Mouse (Mus musculus) small intestine, adult 2 months (tissue): ENCODE data around the gene Map2k5. TPM values are rescaled to one million over a fixed set of nuclear protein-coding genes. Genes with fewer than 3 reads are reported as not detected.

Experiments
- H3K27ac ChIP-seq: fragments of 200-500 bp; 2 replicates; pipeline ENCODE4 v1.5.1; 2012; ENCODE audit warnings: low read depth, low read length, control low read depth, inconsistent platforms; ENCODE audit not compliant: insufficient read depth
- H3K27me3 ChIP-seq: fragments of 200-500 bp; 2 replicates; pipeline ENCODE4 v1.6.1; 2012; ENCODE audit warnings: mild to moderate bottlenecking, moderate library complexity, low read length, inconsistent platforms; ENCODE audit not compliant: control insufficient read depth, insufficient read depth
- H3K36me3 ChIP-seq: fragments of 200-500 bp; 2 replicates; pipeline ENCODE4 v1.6.1; 2012; ENCODE audit warnings: mild to moderate bottlenecking, low read length, control low read depth, inconsistent platforms; ENCODE audit not compliant: control insufficient read depth, insufficient read depth
- H3K4me1 ChIP-seq: fragments of 200-500 bp; 2 replicates; pipeline ENCODE4 v1.6.1; 2012; ENCODE audit warnings: low read length, inconsistent platforms, mixed read lengths; ENCODE audit not compliant: control insufficient read depth, insufficient read depth, insufficient read length
- H3K4me3 ChIP-seq: fragments of 200-500 bp; 2 replicates; pipeline ENCODE4 v1.5.1; 2012; ENCODE audit warnings: low read depth, mild to moderate bottlenecking, control low read depth, inconsistent platforms, low read length, moderate library complexity
- CTCF ChIP-seq: fragments of 200-500 bp; IDR thresholded peaks from 2 replicates; pipeline ENCODE4 v1.5.1; 2012; ENCODE audit warnings: low read depth, mild to moderate bottlenecking, control low read depth, inconsistent platforms, low read length, moderate library complexity, mixed read lengths; ENCODE audit not compliant: insufficient replicate concordance, insufficient read length; ENCODE audit errors: extremely low read depth
- POLR2A ChIP-seq: fragments of 200-500 bp; IDR thresholded peaks from 2 replicates; pipeline ENCODE4 v1.6.1; 2012; ENCODE audit warnings: low read depth, mild to moderate bottlenecking, control low read depth, inconsistent platforms, low read length, moderate library complexity
- WGBS: fragments of 180-500 bp; shearing (Covaris S2); methylation state at CpG from one replicate; pipeline ENCODE4 v1.1.7; 2018; 5-methylcytosine and 5-hydroxymethylcytosine counted together
- polyA plus RNA-seq: library from polyadenylated mRNA; depleted of rRNA; stranded (reverse); fragments of >200 nt; gene quantifications from 2 replicates; pipeline ENCODE4 v1.2.3, GENCODE M21; 2012

Map2k5 gene
- polyA plus RNA-seq, 1 experiment = 26.7 TPM

DNA sequence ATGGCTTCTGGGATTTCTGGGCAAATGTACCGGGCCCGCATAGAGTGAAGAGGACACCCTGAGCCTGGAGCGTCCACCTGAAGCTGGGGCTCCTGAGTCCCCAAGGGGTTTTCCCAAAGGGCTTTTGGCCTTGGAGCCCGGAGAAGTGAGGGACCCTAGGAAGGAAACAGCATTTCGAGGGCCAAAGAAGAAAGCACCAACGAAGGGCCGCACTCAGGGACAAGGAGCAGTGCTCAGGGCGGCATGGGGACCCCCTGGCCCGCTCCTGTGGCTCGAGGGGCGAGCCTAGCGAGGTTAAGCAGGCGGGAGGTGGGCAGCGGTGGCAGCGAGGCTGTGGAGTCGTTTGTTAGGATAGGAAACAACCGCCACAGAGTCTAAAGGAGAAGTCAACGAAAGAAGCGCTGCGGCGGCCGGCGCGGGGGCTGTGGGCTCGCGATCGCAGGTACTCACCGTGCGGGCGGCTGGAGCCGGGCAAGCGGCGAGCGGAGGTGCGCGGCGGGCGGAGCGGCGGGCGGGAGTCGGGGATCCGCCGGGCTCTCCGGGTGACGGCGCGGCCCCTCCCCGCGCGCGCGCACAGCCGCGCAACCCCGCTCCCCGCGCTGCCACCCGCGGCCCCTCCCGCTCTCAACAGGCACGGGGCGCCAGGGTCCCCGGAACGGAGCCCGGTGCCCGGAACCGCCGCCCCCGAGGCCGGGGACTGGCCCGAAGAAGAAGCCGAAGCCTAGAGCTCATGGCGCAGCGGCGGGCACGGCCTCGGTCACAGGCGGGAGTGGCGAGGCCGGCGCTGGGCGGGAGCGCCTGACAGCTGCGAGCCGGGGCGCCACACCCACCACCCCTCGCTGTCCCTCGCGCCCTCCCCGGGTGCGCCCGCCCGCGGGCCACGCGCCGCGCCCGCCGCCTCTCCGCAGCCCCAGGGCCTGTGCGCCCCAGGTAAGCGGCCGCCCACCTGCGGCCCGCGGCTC lies 229.0 kb downstream of the Map2k5 start, which contains the start of gene Skor1:
Gene Skor1, minus strand, starts transcription at position 552 of the 962 bp plus-strand sequence.
- WGBS = 1% methylated on average over 99 of the region's 108 CpGs
- Histone ChIP-seq H3K4me3 (peak within 1 kb of the TSS; percentile 59), H3K4me1 (peaks cover 4% of the 10 kb centered on the region), H3K27ac (no peak within 1 kb of the TSS), H3K36me3 (no peaks in the 10 kb centered on the region), H3K27me3 (peaks cover 95% of the 10 kb centered on the region)
- no peak for TF ChIP-seq CTCF
- no peak for TF ChIP-seq POLR2A

DNA sequence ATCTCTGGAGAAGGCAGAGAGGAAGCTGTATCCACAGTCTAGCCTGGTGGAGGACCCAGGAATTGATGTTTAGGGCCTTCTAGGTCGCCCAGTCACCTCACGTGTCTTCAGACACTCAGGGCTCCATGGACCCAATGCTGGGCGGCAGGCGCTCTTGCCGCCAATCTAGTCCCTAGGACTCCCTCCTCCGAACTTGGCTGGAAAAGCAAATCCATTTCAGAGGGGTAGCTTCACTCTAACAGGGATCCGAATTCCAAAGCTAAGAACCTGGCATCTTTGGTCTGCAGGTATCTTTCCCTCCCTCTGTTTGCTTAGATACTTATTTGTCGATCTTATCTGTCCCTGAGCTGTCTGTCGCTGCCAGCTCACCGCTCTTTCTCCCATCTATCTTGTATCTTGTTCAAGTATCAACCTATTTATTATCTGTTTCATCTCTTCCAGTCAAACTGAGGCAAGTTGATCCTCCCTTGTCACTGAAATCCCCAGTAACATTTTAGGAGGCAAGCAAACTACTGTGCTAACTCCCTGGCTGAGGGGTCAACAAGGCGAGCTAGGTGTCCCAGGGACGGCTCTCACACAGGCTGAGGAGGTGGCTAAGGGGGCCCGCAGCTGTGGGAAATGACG lies 229.8 kb downstream of the Map2k5 start:
- Histone ChIP-seq H3K4me3 (no peak overlapping the region), H3K27ac (no peak overlapping the region), H3K36me3 (no peaks in the 10 kb centered on the region), H3K4me1 (peaks cover 4% of the 10 kb centered on the region), H3K27me3 (peaks cover 94% of the 10 kb centered on the region)
- TF ChIP-seq CTCF = no peak
- TF ChIP-seq POLR2A = no peak
- 5% methylated on average over 14 of the region's 14 CpGs for WGBS

- H3K27me3 ChIP-seq = peaks cover 97% of the 10 kb centered on the region
- 2% methylated on average over 9 of the region's 9 CpGs for WGBS
- H3K4me3 ChIP-seq = no peak overlapping the region
- TF ChIP-seq POLR2A = no peak
- TF ChIP-seq CTCF = no peak
- no peak overlapping the region for H3K27ac ChIP-seq
- H3K36me3 ChIP-seq = no peaks in the 10 kb centered on the region
- peaks cover 4% of the 10 kb centered on the region for H3K4me1 ChIP-seq
Measured at GRCm38 (mm10) chr9:63147296-63147695, 230.4 kb downstream of the Map2k5 start.

DNA sequence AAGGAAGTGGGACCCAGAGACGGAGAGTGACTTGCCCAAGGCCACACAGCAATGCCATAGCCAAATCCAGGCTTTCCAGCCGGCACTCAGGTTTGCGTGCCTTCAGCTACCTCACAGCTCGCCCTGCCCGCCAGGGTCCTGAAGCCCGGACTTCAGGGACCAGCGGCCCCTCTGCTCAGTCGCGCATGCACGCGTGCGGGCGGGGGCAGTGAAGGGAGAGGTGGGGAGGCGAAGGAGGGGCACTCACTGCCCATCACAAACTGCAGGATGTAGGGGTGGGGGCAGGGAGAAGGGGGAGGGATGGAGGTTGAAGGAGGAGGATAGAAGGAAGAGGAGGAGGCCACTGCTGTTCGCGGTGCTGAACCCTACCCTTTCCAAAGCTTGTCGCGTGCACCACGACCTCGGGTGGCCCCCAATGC lies 230.8 kb downstream of the Map2k5 start:
- peak overlapping the region; percentile 18; the same call in 1 of the 2 replicates for H3K4me3 ChIP-seq
- 1% methylated on average over 20 of the region's 20 CpGs for WGBS
- peaks cover 97% of the 10 kb centered on the region for H3K27me3 ChIP-seq
- H3K36me3 ChIP-seq = no peaks in the 10 kb centered on the region
- H3K27ac ChIP-seq = no peak overlapping the region
- no peak for TF ChIP-seq POLR2A
- no peak for TF ChIP-seq CTCF
- H3K4me1 ChIP-seq = peaks cover 4% of the 10 kb centered on the region

DNA sequence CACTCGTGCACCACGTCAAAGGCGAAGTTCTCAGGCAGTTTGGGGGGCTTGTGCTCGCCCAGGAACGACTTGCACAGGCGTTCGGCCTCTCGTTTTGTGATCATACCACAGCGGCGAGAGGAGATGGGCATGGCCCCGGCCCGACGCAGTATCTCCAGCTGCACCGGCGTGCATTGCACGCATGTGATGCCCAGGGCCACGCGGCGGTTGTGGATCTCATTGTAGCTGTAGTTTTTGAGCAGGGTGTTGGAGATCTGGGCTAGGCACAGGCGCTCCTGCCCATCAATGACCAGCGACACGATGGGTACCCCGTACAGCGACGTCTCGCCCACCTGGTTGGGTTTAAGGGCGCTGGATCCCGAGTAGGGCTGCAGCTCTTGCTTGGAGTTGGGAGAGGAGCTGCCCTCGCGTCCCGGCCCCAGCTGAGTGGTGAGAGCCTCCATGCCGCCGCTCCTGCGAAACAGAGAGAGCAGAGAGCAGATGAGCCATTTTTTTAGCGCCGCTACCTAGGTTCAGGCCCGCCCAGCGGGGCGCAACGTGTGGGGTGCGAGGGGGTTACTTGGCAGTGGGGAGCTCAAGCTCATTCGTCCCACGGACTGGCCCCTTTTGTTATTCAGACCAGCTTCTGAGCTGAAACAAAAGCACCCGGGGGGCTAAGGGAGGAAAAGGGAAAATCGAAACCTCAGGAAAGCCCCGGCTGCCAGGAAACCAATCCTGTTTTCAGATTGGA lies 231.4 kb downstream of the Map2k5 start:
- WGBS = 2% methylated on average over 46 of the region's 46 CpGs
- H3K36me3 ChIP-seq = no peaks in the 10 kb centered on the region
- peaks cover 97% of the 10 kb centered on the region for H3K27me3 ChIP-seq
- H3K4me3 ChIP-seq = peak overlapping the region; percentile 18
- no peak overlapping the region for H3K27ac ChIP-seq
- H3K4me1 ChIP-seq = peaks cover 4% of the 10 kb centered on the region
- TF ChIP-seq POLR2A (no peak), CTCF (no peak)

DNA sequence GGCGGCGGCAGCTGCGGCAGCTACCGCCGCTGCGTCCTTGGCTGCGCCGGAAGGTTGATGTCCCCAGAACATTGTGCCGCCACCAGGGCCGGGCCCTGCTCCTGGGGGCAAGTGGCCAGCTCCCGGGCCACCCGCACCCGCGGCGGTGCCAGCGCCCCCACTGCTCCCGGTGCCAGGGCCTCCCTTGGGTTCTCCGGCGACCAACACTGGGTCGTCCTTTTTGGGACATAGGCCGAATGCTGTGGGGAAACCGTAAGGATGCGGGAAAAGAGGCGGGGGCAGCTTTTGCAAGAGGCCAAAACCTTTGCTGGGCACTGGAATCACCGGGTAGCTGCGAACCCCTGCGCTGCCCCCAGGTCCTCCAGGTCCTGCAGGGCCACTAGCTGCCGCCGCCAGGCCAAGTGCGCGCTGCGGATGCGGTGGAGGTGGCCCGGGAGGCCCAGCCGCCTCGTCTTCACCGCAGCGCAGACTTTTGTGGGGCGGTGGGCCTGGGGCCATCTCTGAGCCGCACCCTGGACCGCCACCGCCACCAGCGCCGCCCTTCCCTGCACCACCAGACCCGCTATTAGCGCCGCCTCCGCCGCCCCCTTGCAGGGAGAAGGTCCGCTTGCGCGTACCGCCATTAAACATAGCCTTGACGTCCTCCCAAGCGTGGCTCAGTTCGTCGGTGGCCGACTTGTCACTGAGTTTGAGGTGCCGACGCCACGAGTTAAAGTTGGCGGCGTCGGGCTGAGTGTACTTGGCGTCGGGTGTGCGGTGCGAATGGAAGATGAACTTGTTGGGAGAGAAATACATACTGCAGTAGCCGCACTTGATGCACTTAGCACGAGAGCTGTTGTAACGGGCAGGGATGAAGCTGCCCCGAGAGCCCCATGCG lies 232.2 kb downstream of the Map2k5 start:
- H3K27me3 ChIP-seq = peaks cover 95% of the 10 kb centered on the region
- H3K36me3 ChIP-seq = no peaks in the 10 kb centered on the region
- H3K27ac ChIP-seq = no peak overlapping the region
- WGBS = 3% methylated on average over 73 of the region's 73 CpGs
- H3K4me3 ChIP-seq = peak overlapping the region; percentile 7; the same call in 1 of the 2 replicates
- TF ChIP-seq POLR2A = no peak
- no peak for TF ChIP-seq CTCF
- peaks cover 4% of the 10 kb centered on the region for H3K4me1 ChIP-seq
